Mouse (Mus musculus): ENCODE data around the gene Stambpl1. TPM values are rescaled to one million over a fixed set of nuclear protein-coding genes. Genes with fewer than 3 reads are reported as not detected.

Stambpl1 gene
- polyA plus RNA-seq, 1 experiment from 2014 or later: 4.7 TPM

DNA sequence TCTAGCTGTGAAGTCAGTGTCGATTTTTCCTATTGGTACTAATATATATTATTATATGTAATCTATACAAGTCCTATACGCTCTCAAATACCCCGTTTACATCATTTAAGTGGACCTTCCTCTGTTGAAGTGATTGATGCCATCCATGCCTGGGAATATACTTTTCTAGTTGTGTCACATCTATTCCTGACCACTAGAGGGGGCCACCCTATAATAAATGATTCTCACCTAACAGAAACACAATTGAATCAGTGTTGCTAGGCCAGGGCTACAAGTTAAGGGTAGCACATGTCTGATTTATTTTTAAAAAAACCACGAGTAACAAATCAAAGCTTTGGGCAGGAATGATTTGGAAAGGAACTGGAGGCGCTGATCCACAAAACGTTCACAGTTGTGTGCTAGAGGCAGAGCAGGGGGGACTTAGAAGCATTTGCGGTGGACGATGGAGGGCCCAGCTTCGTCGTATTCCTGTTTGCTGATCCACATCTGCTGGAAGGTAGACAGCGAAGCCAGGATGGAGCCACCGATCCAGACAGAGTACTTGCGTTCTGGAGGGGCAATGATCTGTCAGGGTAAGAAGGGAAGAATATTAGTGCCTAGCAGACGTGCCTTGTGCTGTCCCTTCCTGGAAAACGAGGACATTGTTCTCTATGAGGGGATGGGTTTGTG is 49.4 kb downstream of the Stambpl1 start:
- 59% methylated on average over 15 of the region's 15 CpGs for WGBS (ENCODE audit: insufficient replicate concordance)
- no peak overlapping the region for H3K9ac ChIP-seq
- no peaks in the 10 kb centered on the region for H3K27me3 ChIP-seq
- H3K4me3 ChIP-seq (replicated peaks): no peak overlapping the region
- H3K4me2 ChIP-seq: no peak overlapping the region
- no peak for ATAC-seq (ENCODE audit: insufficient read depth)
- no peaks in the 10 kb centered on the region for H3K4me1 ChIP-seq (replicated peaks)
- no peaks in the 10 kb centered on the region for H3K9me3 ChIP-seq (replicated peaks)
- H3K27ac ChIP-seq (replicated peaks): no peak overlapping the region
- no peaks in the 10 kb centered on the region for H3K36me3 ChIP-seq (replicated peaks)

DNA sequence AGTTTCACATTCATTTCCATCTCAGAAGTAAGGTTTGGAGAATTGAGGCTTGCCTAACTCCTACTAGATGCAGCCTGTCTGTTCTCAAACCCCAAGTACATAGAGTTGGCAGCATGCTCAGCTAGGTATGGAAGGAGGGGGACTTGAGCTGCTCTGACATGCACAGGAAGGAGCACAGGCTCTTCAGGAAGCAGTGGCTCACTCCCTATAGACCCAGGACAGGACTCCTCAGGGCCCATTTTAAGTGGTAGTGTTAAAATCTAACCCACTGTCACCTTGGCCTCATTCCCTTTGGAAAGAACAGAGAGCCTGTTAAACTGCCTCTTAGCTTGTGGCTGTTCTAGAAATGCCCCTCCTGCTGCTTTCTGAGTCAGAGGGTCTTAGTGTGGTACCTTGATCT is 50.9 kb downstream of the Stambpl1 start:
- Histone ChIP-seq H3K4me1 (replicated peaks) (no peaks in the 10 kb centered on the region), H3K27me3 (no peaks in the 10 kb centered on the region), H3K4me3 (replicated peaks) (no peak overlapping the region), H3K36me3 (replicated peaks) (no peaks in the 10 kb centered on the region), H3K4me2 (no peak overlapping the region), H3K27ac (replicated peaks) (no peak overlapping the region), H3K9ac (no peak overlapping the region), H3K9me3 (replicated peaks) (no peaks in the 10 kb centered on the region)
- ATAC-seq (ENCODE audit: insufficient read depth): no peak

DNA sequence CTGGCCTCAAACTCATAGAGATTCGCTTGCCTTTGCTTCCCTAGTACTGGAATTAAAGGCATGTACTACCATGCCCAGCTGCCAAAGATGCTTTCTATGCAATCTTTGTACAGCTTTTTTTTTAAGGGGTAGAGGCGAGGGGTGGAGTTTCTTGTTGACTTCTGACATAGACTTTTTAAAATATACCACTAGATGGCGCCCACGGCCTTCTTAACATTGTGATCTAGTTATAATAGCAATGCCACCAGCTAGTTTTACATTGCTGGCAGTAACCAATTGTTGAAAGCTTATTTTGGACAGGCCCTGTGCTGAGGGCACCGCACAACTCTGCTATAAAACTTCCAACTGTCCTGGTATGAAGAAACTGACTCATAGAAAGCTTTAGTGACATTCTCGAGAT is 52.0 kb downstream of the Stambpl1 start:
- H3K4me1 ChIP-seq (replicated peaks): no peaks in the 10 kb centered on the region
- H3K9ac ChIP-seq: no peak overlapping the region
- no peak overlapping the region for H3K27ac ChIP-seq (replicated peaks)
- H3K9me3 ChIP-seq (replicated peaks): no peaks in the 10 kb centered on the region
- ATAC-seq (ENCODE audit: insufficient read depth): no peak
- no peak overlapping the region for H3K4me3 ChIP-seq (replicated peaks)
- H3K36me3 ChIP-seq (replicated peaks): no peaks in the 10 kb centered on the region
- H3K27me3 ChIP-seq: no peaks in the 10 kb centered on the region
- H3K4me2 ChIP-seq: no peak overlapping the region
- WGBS (ENCODE audit: insufficient replicate concordance): 13% methylated on average over 6 of the region's 6 CpGs

DNA sequence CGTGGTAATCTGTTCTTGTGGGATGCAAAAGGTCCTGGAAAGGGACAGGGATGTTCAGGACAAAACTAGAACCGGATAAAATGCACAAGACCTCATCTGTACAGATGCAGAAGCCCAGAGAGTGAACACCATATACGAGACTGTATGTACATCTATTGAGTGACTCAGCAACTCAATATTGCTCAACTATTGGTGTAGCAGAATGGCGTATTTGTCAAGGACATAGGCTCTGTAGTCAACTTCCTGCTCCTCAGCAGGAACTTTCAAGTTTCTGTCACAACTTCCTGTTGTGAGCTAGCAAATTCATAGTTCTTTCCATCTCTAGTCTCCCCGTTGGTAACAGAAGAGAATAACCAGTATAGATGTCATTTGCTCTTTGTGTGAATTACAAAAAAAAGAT is 56.5 kb downstream of the Stambpl1 start:
- Histone ChIP-seq H3K36me3 (replicated peaks) (no peaks in the 10 kb centered on the region), H3K9ac (no peak overlapping the region), H3K4me1 (replicated peaks) (no peaks in the 10 kb centered on the region), H3K9me3 (replicated peaks) (no peaks in the 10 kb centered on the region), H3K4me2 (no peak overlapping the region), H3K27me3 (no peaks in the 10 kb centered on the region), H3K4me3 (replicated peaks) (no peak overlapping the region), H3K27ac (replicated peaks) (no peak overlapping the region)
- ATAC-seq (ENCODE audit: insufficient read depth): no peak
- WGBS (ENCODE audit: insufficient replicate concordance): 44% methylated on average over 5 of the region's 5 CpGs

DNA sequence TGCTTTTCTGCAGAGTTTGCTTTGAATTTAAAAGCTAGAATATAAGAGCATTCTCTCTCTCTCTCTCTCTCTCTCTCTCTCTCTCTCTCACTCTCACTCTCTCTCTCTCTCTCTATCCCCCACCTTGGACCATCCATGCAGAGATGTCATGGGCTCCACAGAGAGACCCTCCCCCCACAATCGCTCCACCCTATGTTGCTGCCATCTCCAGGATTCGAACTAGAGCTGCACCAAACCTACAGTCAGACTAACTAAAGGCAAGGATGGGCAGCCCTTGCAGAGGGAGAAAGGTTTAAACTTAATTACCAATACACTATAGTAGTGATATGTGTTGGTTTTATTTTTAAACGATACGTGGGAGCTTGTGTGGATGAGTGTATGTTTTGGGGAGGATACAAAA is 58.6 kb downstream of the Stambpl1 start:
- 74% methylated on average over 4 of the region's 4 CpGs for WGBS (ENCODE audit: insufficient replicate concordance)
- Histone ChIP-seq H3K27ac (replicated peaks) (no peak overlapping the region), H3K4me3 (replicated peaks) (no peak overlapping the region), H3K4me1 (replicated peaks) (no peaks in the 10 kb centered on the region), H3K27me3 (no peaks in the 10 kb centered on the region), H3K9me3 (replicated peaks) (no peaks in the 10 kb centered on the region), H3K9ac (no peak overlapping the region), H3K36me3 (replicated peaks) (no peaks in the 10 kb centered on the region), H3K4me2 (no peak overlapping the region)
- ATAC-seq (ENCODE audit: insufficient read depth): no peak

DNA sequence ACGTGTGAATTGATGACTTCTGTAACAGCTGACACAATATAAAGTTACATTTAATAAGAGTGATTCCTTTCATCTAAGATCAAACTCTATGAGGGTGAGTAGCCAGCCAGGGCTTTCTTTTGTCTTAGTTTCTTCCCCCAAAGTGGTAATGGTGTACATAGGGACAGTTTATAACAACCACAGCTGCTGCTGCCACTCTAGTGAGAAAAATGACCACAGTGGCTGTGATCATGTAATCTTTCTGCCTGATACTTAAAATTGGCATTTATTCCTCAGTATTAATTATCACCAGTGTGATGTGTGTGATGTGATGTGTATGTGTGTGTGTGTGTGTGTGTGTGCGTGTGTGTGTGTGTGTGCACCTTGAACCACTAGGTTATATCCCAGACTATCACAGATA is 59.9 kb downstream of the Stambpl1 start:
- Histone ChIP-seq H3K4me3 (replicated peaks) (no peak overlapping the region), H3K27ac (replicated peaks) (no peak overlapping the region), H3K9me3 (replicated peaks) (no peaks in the 10 kb centered on the region), H3K27me3 (no peaks in the 10 kb centered on the region), H3K9ac (no peak overlapping the region), H3K4me2 (no peak overlapping the region), H3K4me1 (replicated peaks) (no peaks in the 10 kb centered on the region), H3K36me3 (replicated peaks) (no peaks in the 10 kb centered on the region)
- 62% methylated on average over 2 of the region's 2 CpGs for WGBS (ENCODE audit: insufficient replicate concordance)
- ATAC-seq (ENCODE audit: insufficient read depth): no peak

DNA sequence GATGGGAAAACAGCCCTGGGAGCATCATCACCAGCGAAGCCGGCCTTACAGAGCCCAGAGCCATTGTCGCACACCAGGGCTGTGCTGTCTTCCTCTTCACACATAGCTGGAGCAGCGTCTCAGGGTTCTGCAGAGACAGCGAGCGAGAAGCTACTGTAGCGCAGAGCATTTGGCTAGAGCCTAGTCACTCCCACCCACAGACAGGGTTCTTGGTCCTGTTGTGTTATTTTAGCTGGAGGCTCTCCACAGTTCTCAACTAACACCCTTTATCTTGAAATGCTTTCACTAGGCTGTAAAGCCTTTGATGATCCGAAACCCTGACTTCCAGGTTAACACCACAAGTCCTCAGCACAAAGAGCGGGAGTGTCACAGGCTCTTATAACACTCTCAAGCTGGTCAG is 60.4 kb downstream of the Stambpl1 start:
- H3K27ac ChIP-seq (replicated peaks): no peak overlapping the region
- H3K4me1 ChIP-seq (replicated peaks): no peaks in the 10 kb centered on the region
- H3K36me3 ChIP-seq (replicated peaks): no peaks in the 10 kb centered on the region
- H3K4me2 ChIP-seq: no peak overlapping the region
- no peak overlapping the region for H3K4me3 ChIP-seq (replicated peaks)
- H3K9me3 ChIP-seq (replicated peaks): no peaks in the 10 kb centered on the region
- ATAC-seq (ENCODE audit: insufficient read depth): no peak
- H3K27me3 ChIP-seq: no peaks in the 10 kb centered on the region
- WGBS (ENCODE audit: insufficient replicate concordance): 66% methylated on average over 9 of the region's 9 CpGs
- H3K9ac ChIP-seq: no peak overlapping the region

DNA sequence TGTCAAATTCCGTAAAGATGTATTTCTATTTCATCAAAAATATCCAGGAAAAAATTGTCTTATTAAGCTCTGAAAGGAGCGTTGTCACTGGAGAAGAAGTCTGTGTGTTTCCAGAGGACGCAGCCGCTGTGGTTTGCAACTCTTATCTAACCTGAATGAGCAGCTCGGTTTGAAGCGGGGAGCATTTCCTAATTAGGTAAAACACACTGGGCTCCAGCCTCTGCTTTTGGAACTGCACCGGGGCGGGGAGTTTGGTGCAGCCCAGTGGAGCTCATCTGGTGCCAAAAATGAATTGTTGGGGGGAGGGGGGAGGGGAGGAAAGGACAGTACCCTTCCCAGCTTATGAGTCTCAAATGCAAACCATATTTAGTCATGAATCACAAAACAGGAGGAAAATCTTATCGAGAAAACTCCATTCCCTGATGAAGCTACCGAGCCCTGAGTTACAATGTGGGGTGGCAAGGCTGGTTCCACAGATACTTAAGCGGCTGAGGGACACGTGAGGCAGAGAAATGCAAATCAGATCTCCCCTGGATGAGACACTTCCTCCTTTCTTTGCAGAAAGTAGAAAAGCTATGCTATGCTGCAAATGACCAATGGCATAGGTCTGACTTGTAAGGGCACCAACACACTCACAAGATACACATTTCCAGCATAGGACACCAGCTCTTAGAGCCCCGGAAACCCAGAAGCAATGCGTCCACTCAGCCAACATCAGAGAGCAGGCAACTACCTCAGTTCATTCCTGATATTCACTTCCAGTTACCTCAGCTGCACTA is 62.3 kb downstream of the Stambpl1 start:
- WGBS (ENCODE audit: insufficient replicate concordance): 12% methylated on average over 14 of the region's 14 CpGs
- Histone ChIP-seq H3K36me3 (replicated peaks) (no peaks in the 10 kb centered on the region), H3K27ac (replicated peaks) (no peak overlapping the region), H3K4me2 (peak overlapping the region; percentile 40), H3K4me1 (replicated peaks) (no peaks in the 10 kb centered on the region), H3K27me3 (no peaks in the 10 kb centered on the region), H3K4me3 (replicated peaks) (no peak overlapping the region), H3K9me3 (replicated peaks) (no peaks in the 10 kb centered on the region), H3K9ac (no peak overlapping the region)
- no peak for ATAC-seq (ENCODE audit: insufficient read depth)

DNA sequence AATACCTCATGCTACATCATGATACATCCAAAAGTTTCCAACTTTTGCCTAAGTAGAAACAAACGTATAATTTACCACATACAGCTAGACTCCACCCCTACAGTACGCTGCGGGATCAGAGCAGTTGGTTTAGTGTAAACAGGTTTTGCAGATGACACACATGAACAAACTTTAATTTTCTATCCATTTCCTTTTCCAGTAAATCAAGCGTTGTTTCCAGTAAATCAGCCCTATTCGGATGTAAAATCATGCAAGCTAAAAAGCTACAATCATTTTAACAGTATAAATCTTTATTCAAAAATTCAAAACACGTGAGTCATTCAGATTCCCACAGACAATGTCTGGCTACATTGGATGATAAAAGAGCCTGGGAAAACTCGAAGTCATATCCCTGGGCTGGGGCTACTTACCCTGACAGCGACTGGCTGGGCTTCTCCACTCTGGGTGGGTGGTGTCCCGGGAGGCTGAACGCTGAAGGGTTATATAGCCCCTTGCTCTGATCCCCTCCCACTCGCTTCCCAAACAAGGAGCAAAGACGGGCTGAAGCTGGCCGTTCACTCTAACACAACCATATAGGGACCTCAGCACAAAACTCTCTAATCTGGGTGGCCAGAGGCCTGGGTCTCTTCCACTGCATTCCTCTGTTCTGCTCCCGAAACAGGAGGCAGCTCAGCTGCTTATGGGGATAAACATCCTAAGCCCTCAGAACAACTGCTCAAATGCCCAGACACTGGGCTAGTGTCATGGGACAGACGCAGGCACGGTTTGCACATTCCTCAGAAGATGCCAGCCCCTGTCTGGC is 63.1 kb downstream of the Stambpl1 start, which contains the start of gene Acta2:
TSS of gene Acta2 (minus strand) at position 711 of the 802 bp plus-strand sequence.
- WGBS (ENCODE audit: insufficient replicate concordance): 56% methylated on average over 16 of the region's 16 CpGs
- H3K9ac ChIP-seq: no peak within 1 kb of the TSS
- H3K4me1 ChIP-seq (replicated peaks): no peaks in the 10 kb centered on the region
- no peak within 1 kb of the TSS for H3K4me3 ChIP-seq (replicated peaks)
- H3K4me2 ChIP-seq: peak within 1 kb of the TSS; percentile 40
- no peaks in the 10 kb centered on the region for H3K36me3 ChIP-seq (replicated peaks)
- ATAC-seq (ENCODE audit: insufficient read depth): no peak
- H3K9me3 ChIP-seq (replicated peaks): no peaks in the 10 kb centered on the region
- H3K27me3 ChIP-seq: no peaks in the 10 kb centered on the region
- H3K27ac ChIP-seq (replicated peaks): no peak within 1 kb of the TSS

DNA sequence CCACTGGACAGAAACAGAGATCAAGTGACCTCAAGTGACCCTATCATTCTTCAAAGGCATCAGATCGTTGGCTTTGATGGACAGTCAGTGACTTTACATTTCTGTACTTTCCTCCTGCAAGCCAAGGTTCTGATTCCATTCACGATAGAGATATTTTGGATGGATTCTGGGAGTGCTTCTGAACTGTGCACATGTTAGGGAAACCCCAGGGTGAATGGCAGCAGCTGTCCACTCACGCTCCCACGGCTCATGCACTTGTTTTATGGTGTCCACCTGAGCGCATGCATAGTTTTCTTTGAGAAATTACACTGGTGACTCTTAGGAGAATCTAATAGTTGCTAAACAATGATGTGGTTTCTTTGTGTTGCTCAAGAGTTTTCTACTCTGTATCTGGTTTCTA is 64.1 kb downstream of the Stambpl1 start:
- Histone ChIP-seq H3K36me3 (replicated peaks) (no peaks in the 10 kb centered on the region), H3K4me2 (no peak overlapping the region), H3K4me1 (replicated peaks) (no peaks in the 10 kb centered on the region), H3K4me3 (replicated peaks) (no peak overlapping the region), H3K27me3 (no peaks in the 10 kb centered on the region), H3K9ac (no peak overlapping the region), H3K27ac (replicated peaks) (no peak overlapping the region), H3K9me3 (replicated peaks) (no peaks in the 10 kb centered on the region)
- 66% methylated on average over 5 of the region's 5 CpGs for WGBS (ENCODE audit: insufficient replicate concordance)
- no peak for ATAC-seq (ENCODE audit: insufficient read depth)

DNA sequence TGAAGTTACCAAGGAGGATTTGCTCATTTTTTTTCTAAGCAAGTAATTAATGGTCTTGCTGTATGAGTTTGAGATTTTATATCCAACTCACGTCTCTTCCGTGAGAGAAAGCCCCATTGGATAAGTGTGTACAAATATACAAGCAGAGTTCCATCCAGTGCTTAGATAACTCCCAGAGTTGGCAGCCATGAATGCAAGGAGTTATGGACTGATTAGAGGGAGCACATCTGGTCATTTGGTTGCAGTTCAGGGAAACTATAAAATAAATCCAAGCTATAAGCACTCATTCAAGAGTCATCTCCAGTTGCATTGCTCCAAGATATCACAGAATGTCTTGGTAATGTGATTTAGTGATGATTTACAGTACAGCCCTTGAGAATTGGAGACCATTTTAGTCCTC is 64.9 kb downstream of the Stambpl1 start:
- Histone ChIP-seq H3K4me3 (replicated peaks) (no peak overlapping the region), H3K27ac (replicated peaks) (no peak overlapping the region), H3K27me3 (no peaks in the 10 kb centered on the region), H3K9ac (no peak overlapping the region), H3K4me2 (no peak overlapping the region), H3K9me3 (replicated peaks) (no peaks in the 10 kb centered on the region), H3K36me3 (replicated peaks) (no peaks in the 10 kb centered on the region), H3K4me1 (replicated peaks) (no peaks in the 10 kb centered on the region)
- no peak for ATAC-seq (ENCODE audit: insufficient read depth)
- WGBS (ENCODE audit: insufficient replicate concordance): 62% methylated on average over 2 of the region's 2 CpGs

All from liver, embryonic 15.5 days (tissue).